Mouse (Mus musculus): ENCODE results near the gene Krtap5-1. TPM values are rescaled to one million over a fixed set of nuclear protein-coding genes. Genes with fewer than 3 reads are reported as not detected.
"Not testable (repeated sequence)": the region's sequence is repeated elsewhere in the genome, so short reads cannot be mapped to it uniquely, and the experiment has no call there.

The Krtap5-1 gene
- total and polyA plus RNA-seq, 3 experiments: not detected

GRCm38 (mm10) chr7:142284023-142284591 lies 12.8 kb downstream of the Krtap5-1 start:
- dilution Hi-C loops (cut with MboI; ENCODE audit: extremely low pct_ligation_motif_present, extremely low pct_unique_long_range_greater_than_20kb, low sequenced_read_pairs) (no loop called here), in situ Hi-C loops (cut with MboI; ENCODE audit: low pct_ligation_motif_present, low pct_unique_long_range_greater_than_20kb, low sequenced_read_pairs) (no loop called here)
- Histone ChIP-seq H3K4me1 (ENCODE audit: control insufficient read depth in 1 of 2, insufficient read depth in 2 of 2) (peaks cover 3 to 7% of the 10 kb centered on the region in 2 experiments; a peak in 2 of 4 replicates), H3K36me3 (replicated peaks in 1 of 2; ENCODE audit: control insufficient read depth in 1 of 2, insufficient read depth in 1 of 2, low read length in 1 of 2) (no peaks in the 10 kb centered on the region), H3K79me2 (replicated peaks; ENCODE audit: control insufficient read depth, extremely low read depth, insufficient read depth, poor library complexity, severe bottlenecking) (no peaks in the 10 kb centered on the region), H3K4me3 (replicated peaks in 1 of 3; ENCODE audit: low read depth in 2 of 3, low read length in 2 of 3, poor library complexity in 1 of 3) (peak overlapping the region; percentile 33 to 59 (median 51)), H3K27ac (ENCODE audit: insufficient read depth, low read depth) (no peak overlapping the region), H3K4me2 (ENCODE audit: insufficient read depth, low read depth, poor library complexity, severe bottlenecking) (peak overlapping the region; percentile 75), H3K9ac (ENCODE audit: insufficient read depth, low read depth) (peak overlapping the region; percentile 87), H3K9me3 (replicated peaks; ENCODE audit: low read length) (no peaks in the 10 kb centered on the region), H3K27me3 (replicated peaks) (peaks cover 45% of the 10 kb centered on the region)
- peak; percentile 47 for DNase-seq (ENCODE audit: extremely low read depth)
- TF ChIP-seq ZMIZ1 (IDR thresholded peaks at IDR 0.05; ENCODE audit: low read depth, low read length): no peak
- TF ChIP-seq CHD2 (IDR thresholded peaks at IDR 0.05; ENCODE audit: low read length): peak; percentile 60; the same call in 1 of the 2 replicates
- TF ChIP-seq IRF4 (IDR thresholded peaks at IDR 0.05; ENCODE audit: low read depth, low read length): 0 out of 2 replicates have a peak, but pooled peaks have one; percentile 6
- no peak for TF ChIP-seq MEF2A (IDR thresholded peaks at IDR 0.05; ENCODE audit: borderline replicate concordance, low read depth, low read length)
- 0 out of 4 replicates have a peak, but pooled peaks of 1 of the 2 experiments have one; percentile 5 for TF ChIP-seq CTCF (conservative IDR thresholded peaks at IDR 0.05 in 1 of 2, IDR thresholded peaks at IDR 0.05 in 1 of 2; ENCODE audit: low read depth in 2 of 2, low read length in 2 of 2)
- TF ChIP-seq TCF12 (IDR thresholded peaks at IDR 0.05; ENCODE audit: low read depth, low read length): 0 out of 2 replicates have a peak, but pooled peaks have one; percentile 29
- TF ChIP-seq JUND (conservative IDR thresholded peaks at IDR 0.05; ENCODE audit: low read depth, low read length): no peak
- TF ChIP-seq KAT2A (IDR thresholded peaks at IDR 0.05; ENCODE audit: insufficient replicate concordance, low read length): no peak
- TF ChIP-seq HCFC1 (IDR thresholded peaks at IDR 0.05; ENCODE audit: low read depth, low read length): peak; percentile 62
- no peak for TF ChIP-seq CHD1 (IDR thresholded peaks at IDR 0.05; ENCODE audit: low read depth, low read length)
- peak; percentile 6; the same call in 1 of the 2 replicates for TF ChIP-seq BHLHE40 (IDR thresholded peaks at IDR 0.05; ENCODE audit: low read depth, low read length)
- no peak for TF ChIP-seq USF1 (IDR thresholded peaks at IDR 0.05; ENCODE audit: low read depth, low read length)
- TF ChIP-seq RCOR1 (conservative IDR thresholded peaks at IDR 0.05; ENCODE audit: low read depth, low read length): no peak
- TF ChIP-seq ZNF384 (IDR thresholded peaks at IDR 0.05; ENCODE audit: low read depth, low read length): no peak
- peak; percentile 48; the same call in 1 of the 2 replicates for TF ChIP-seq POLR2A (IDR thresholded peaks at IDR 0.05; ENCODE audit: low read depth, low read length)
- peak; percentile 35; the same call in 1 of the 2 replicates for TF ChIP-seq SIN3A (IDR thresholded peaks at IDR 0.05; ENCODE audit: low read length)
- TF ChIP-seq USF2 (conservative IDR thresholded peaks at IDR 0.05; ENCODE audit: low read depth, low read length): no peak
- TF ChIP-seq MAX (IDR thresholded peaks at IDR 0.05; ENCODE audit: low read length): no peak
- TF ChIP-seq UBTF (IDR thresholded peaks at IDR 0.05; ENCODE audit: low read depth, low read length): peak; percentile 56; the same call in 1 of the 2 replicates

GRCm38 (mm10) chr7:142282847-142283246 lies 14.1 kb downstream of the Krtap5-1 start:
- H3K79me2 ChIP-seq (replicated peaks; ENCODE audit: control insufficient read depth, extremely low read depth, insufficient read depth, poor library complexity, severe bottlenecking); H3K36me3 ChIP-seq (replicated peaks in 1 of 2; ENCODE audit: control insufficient read depth in 1 of 2, insufficient read depth in 1 of 2, low read length in 1 of 2); in situ Hi-C loops (cut with MboI; ENCODE audit: low pct_ligation_motif_present, low pct_unique_long_range_greater_than_20kb, low sequenced_read_pairs); H3K27ac ChIP-seq (ENCODE audit: insufficient read depth, low read depth); H3K4me3 ChIP-seq (replicated peaks in 1 of 3; ENCODE audit: low read depth in 2 of 3, low read length in 2 of 3, poor library complexity in 1 of 3); H3K4me1 ChIP-seq (ENCODE audit: control insufficient read depth in 1 of 2, insufficient read depth in 2 of 2); dilution Hi-C loops (cut with MboI; ENCODE audit: extremely low pct_ligation_motif_present, extremely low pct_unique_long_range_greater_than_20kb, low sequenced_read_pairs); H3K9me3 ChIP-seq (replicated peaks; ENCODE audit: low read length); DNase-seq (ENCODE audit: extremely low read depth); H3K9ac ChIP-seq (ENCODE audit: insufficient read depth, low read depth); H3K4me2 ChIP-seq (ENCODE audit: insufficient read depth, low read depth, poor library complexity, severe bottlenecking): not testable (repeated sequence)
- peaks cover 41% of the 10 kb centered on the region for H3K27me3 ChIP-seq (replicated peaks)

Measured in CH12.LX (cell line).